Mouse (Mus musculus): ENCODE measurements at regions not wholly inside any gene's neighbourhood (a gene's known extent, or its start where the extent isn't known, plus 50 kb on each side); places are given as distances from the start of the nearest gene placed in this dataset.
A peak's percentile ranks its signal among the peaks of the same experiment; 100 is the strongest.

DNA sequence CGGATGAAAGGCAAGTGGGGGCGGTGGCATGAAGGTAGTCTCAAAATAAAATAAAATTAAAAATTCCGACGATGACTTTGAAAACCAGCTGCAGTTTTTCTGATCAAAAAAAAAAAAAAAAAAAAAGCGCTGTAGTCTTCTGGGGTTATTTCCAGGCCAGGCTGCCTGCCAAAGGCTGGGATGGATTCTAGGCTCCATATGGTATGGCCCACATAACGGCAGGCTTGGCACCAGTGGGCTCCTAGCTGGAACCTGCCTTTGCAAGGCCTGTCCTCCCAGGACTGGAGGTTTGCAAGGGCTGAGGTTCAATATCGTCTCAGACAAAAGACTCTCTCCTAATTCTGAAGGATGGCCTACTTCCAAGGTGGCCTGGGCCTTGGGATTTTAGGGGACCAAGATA, 280.6 kb upstream of the Tbx3 start:
- peak; percentile 59 to 62 for DNase-seq (ENCODE audit: low spot score in 2 of 2)

DNA sequence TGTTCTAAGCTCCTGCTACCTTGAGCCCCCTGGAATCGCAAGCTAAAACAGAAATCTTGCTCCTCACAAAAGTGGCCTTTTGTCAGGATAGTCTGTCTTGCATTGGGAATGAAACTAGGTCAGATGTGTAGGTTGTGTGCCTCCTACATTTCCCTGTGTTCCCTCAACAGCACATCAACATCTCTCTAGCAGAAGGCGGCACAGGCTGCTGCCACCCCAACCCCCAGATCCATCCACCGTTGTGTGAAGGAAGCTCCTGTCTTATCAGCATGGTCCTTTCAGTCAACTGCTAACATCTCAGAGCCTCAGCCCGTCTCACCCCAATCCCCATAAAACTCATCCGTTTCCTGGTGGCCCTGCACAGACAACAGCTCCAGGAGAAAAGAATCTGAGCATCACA, 272.0 kb upstream of the Tbx3 start:
- DNase-seq (ENCODE audit: low spot score in 2 of 2): peak in 1 of 2 experiments; percentile 6

DNA sequence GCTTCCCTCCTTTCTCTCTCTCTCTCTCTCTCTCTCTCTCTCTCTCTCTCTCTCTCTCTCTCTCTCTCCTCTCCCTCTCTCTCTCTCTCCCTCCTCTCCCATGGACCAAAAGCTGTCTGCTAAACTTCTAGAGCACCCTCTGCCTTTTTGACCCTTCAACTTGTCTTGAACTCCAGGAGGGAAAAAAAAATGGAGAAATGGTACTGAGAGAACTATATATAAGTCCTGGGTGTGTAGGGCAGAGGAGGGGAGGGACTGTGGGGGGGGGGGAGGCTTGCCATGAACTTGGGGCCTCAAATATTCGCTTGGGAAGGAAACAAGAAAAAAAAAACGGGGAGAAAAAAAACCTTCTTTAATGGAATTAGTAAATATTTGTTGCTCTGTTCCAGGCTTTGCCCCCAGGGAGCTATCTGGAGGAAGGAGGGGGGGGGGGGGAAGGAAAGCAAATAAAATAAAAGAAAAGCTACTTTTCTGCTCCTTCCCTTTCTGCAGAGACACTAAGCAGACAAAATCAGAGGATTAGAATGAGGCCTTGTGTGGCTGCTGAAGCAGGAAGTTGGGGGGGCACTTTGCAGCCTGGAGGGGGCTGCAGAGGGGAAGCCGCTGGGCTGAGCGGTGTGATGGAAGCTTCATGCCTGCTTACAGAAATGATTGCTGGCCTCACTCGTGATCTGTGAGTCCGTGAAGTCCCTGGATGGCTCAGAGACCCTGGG, 270.1 kb upstream of the Tbx3 start:
- no peak for DNase-seq (ENCODE audit: low spot score in 2 of 2)

DNA sequence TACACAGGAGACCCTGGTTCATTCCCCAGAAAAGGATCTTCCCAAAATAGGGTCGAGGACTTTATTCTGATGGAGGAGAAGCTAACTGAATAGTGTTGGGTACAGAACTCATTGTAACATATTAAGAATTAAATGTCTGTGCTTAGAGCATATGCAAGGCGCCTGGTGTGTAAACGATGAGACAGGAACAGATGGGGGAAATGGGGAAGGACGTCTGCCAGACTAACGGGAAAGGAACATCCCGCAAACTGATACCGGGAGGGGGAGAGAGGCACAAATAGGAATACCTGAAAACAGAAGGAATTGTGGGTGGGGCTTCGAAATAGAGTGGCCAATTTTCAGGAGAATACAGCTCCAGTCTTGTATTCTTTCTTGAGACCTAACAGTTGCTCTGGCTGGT, 268.6 kb upstream of the Tbx3 start:
- no peak for DNase-seq (ENCODE audit: low spot score in 2 of 2)

DNA sequence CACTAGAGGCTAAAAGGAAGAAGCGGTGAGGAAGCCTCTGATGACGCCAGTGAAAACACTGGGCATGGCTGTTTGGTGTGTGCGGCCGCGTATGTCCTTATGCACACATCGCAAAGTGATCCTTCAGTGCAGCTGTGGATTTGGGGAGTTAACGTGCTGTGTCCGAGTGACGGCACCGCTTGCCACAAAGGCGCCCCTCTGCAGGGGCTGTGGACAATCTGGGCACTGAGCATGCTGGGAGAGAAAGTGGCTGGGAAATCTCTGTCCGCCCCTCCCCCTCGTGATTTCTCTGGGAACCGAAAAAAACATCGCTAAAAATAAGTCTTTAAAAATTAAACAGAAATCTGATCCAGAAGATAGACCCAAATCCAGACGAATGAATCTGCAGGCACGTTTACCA, 267.8 kb upstream of the Tbx3 start:
- DNase-seq (ENCODE audit: low spot score in 2 of 2): peak in 1 of 2 experiments; percentile 8

DNA sequence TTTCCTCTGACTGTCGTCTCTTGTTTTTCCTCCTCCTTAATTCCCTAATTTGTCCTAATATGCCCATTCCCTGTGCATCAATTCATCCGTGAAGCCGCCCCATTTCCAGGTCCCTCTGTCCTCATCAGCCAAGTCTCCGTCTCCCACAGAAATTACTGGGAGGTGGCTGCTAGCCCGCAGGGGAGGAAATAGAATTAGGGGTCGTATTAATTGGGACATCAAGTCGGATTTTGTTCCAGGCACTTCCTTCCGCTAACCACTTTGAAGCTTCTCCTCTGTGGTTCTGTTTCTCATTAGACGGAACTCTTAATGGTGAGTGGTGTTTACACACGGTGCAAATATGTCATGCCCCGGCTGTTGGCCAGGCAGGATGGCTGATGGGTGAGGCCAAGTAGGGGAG, 259.5 kb upstream of the Tbx3 start:
- DNase-seq (ENCODE audit: low spot score in 2 of 2): no peak

DNA sequence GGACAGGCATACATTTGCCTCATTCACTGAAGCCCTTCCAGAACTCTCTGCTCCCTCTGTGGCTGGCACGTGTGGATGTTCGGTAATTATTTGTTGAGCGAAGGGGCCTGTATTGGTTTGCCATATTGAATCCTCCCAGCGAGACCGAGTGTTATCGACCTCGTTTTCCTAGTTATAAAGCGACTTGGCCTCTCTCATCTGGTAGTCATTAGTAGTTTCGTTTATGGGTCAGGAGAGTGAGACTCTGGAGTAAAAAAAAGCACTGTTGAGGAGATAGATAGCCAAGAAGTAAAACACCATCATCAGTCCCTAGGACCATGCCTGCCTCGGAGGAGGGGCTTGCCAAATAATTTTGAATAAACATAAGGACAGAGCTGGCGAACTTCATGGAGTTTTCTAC, 254.6 kb upstream of the Tbx3 start:
- DNase-seq (ENCODE audit: low spot score in 2 of 2): no peak

DNA sequence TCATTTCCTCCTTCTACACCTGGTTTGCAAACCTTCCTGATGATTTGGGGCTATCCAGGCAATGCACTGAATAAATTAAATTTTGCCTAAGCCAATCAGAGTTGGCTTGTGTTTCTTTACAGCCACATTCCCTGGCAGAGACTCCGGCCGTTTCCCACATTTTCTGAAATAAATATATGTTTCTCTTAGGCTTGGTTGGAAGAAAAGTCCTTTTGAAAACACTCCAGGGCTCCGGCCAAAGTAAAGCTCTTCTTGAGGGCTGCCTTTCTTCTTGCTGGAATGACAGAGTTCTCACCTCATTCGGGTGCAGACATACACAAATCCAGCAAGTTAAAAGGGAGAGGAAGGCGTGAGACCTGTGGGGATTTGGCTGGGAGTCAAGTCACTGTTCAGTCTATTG, 252.0 kb upstream of the Tbx3 start:
- no peak for DNase-seq (ENCODE audit: low spot score in 2 of 2)

DNA sequence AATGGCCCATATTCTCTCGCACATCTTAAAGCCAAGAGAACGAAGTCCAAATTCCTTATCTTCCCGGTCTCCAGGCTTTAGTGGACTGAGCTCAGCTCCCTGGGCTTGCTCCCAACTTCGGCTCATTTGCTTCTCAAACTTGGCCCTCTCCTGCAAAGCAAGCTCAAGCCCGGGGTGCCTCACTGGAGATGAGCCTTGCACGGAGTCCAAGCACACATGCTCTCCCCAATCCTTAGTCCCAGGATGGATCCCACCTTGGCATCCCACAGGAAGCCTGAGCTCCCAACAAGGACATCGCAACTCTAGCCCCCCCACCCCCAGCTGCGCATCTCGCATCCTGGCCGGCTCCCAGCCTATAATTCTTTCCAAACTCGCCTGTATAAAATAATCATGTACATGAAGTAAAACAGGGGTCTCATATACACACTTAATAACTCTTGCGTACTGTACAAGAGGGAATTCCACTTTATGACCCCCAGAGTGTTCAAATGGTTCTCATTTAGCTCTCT, 242.9 kb upstream of the Tbx3 start:
- no peak for DNase-seq (ENCODE audit: low spot score in 2 of 2)

DNA sequence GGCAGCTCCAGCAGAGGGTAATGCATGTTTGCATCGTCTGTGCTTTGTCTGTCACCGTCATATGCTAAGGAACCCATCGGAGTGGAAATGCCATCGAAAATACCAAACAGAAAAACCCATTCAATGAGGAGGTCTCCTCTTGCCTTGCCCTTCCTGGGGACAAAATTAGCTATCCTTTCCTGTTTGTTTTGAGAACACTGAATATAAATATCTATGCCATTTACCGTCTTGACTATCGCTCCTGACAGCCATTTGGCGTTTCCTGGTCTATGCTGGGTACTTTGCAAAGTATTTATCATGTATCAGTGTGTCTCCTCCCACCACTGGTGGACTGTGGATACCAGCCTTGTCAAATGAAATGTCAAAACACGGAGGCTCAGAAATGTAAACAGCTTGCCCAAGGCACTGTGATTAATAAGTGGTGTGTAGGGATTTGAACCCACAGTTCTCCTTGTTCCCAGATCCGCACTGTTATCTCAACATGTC, 239.2 kb upstream of the Tbx3 start:
- no peak for DNase-seq (ENCODE audit: low spot score in 2 of 2)

DNA sequence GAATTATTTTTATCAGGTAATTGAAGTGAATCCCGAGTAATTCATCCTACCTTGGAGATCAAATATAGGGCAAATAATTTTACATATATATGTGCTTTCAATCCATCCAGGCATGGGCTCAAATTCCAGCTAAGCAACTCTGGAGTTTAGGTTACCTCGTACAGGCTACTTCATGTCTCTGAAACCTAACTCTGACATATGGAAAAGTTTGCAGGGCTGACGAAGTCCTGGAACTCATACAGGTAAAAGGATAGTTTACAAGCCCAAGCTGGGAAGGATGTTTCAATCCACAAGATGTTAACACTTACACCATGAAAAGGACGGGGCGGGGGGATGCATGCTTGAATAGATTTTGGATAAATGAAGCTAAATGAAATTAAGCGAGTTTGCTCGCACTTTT, 235.9 kb upstream of the Tbx3 start:
- no peak for DNase-seq (ENCODE audit: low spot score in 2 of 2)

DNA sequence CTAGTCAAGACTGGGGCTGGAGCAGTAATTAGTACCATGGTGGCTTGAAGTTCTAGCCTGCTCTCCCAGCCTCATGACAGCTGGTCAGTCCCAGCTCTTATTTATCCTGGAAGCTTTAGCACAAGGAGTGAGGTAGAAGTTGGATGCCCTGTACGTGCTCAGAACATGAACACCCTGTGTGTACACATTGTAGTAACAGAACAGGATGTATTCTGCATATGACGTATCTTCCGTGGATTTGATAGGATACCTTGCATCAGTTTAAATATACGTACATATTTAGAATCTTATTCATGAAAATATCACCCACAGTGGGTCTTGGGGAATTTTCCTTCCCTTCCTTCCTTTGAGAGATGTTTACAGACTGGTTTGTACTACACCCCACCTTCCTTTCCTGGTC, 222.0 kb upstream of the Tbx3 start:
- DNase-seq (ENCODE audit: low spot score in 2 of 2): no peak

DNA sequence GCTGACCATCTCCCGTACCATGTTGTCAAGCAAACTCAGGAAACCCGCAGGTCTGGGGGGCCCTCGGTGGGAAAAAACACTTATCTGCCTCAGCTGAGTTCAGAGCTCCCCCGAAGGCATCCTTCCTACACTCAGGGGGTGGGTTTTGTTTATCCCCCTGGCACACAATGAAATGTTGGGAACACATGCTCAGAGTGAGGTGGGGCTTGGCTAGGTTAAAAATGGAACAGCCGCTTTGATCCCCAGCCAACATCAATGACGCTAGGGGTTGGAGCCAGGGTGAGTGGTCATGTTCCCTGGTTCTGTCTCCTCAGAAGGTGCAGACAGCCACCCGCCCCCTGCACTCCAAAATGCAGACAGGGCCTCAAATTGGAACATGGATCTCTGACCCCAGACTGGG, 221.3 kb upstream of the Tbx3 start:
- peak in 1 of 2 experiments; percentile 4 for DNase-seq (ENCODE audit: low spot score in 2 of 2)

DNA sequence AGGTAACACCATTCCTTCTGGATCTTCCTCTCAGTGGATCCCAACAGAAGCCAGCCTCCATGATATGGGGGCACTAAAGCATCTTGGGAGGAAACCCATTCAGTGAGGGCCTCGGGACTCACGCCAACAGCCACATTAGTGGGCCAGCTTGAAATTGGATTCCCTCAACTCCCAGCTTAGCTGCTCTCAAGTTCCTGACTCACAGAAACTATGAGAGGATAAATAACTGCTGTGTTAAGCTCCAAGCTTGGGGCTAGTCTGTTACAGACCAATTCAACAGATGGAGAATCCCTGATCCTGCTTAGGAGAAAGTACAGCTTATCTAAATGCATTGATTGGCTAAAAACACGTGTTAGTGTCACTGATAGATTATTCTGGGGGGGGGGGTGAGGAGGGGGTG, 210.7 kb upstream of the Tbx3 start:
- DNase-seq (ENCODE audit: low spot score in 2 of 2): no peak

DNA sequence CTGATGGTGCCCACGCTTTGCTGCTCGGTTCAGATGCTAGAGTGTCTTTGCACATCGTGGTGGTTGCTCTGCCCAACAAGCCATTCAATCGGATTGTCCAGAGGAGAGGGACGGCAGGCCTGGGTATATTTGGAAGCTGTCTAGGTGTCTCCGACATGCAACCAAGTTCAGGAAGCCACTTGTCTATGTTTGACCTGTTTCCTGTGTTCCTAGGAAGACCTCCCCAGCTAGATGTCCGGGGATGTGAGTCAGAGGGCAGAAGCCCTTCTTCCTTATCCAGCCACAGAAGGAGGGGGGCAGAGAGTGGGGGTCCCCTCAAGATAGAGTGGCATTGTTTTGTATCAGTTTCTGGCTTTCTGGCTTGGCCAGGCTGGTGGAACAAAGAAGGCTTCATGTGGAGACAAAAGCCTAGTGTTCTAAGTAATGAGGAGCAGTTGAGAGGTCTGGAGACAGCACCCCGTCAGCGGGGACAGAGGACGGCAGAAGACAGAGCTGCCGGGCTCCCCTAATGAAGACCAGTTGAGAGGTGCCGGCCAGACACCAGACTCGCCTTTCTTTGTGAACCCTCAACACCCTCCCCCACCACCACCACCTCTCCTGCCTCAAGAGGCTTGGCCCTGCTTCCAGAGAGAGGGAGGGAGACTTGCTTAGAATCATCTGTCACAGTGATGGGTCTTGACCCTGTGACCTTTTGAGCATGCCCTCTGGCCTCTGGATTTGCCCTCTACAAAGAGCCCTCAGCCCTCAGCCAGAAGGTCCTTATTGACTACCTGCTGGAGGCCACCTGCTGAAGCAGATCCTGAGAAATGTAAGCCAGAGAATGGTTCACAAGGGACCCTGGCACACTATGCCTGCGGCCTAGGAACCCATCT, 207.6 kb upstream of the Tbx3 start:
- no peak for DNase-seq (ENCODE audit: low spot score in 2 of 2)

DNA sequence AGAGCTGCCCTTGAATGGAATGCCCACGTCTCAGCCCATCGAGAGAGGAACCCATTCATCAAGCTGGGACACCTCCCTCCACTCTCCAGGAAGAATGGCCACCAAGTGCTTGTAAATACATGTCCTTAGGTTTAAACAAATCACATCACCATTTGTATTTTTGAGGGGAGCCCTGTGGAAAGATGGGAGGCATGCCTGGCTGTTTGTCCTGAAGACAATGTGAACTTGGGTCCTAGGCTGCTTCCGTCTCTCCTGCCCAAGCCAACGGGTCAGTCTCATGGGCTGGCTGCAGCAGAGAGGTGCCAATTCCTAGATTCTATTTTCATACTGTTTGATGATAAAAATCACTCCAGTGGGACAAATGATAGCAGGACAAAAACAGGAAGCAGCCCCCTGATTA, 205.9 kb upstream of the Tbx3 start:
- no peak for DNase-seq (ENCODE audit: low spot score in 2 of 2)

DNA sequence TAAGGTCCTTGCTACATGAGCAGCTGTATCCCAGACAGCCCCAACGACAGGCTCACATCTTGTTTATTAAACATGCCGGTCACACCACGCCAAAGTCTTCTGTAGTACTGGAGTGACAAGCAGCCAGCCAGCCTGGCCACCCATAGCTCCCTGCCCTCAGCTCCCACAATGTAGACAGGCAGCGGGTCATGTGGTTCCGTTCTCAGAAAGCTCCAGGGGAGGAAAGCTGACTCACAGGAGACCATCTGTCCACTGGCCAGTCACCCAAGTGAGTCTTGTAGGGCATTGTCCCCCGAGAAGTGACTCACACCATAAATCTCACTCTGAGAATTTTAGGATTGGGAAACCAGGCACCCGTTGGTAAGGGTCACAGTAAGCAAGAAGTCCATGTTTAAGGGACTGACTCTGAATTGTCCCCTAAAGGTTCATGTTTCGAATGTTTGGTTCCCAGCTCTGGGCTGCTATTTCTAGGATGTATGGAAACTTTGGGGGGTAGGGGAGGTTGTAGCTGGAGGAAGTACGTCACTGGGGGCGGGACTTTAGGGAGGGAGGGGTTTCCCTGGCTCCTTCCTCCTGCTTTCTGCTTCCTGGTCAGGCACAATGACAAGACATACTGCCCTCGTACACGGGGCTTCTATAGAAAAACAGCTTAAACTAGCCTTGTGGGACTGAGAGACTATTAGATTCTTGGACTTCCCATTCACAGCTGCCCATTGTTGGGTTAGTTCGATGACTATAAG, 203.0 kb upstream of the Tbx3 start:
- peak in 1 of 2 experiments; percentile 7 for DNase-seq (ENCODE audit: low spot score in 2 of 2)

DNA sequence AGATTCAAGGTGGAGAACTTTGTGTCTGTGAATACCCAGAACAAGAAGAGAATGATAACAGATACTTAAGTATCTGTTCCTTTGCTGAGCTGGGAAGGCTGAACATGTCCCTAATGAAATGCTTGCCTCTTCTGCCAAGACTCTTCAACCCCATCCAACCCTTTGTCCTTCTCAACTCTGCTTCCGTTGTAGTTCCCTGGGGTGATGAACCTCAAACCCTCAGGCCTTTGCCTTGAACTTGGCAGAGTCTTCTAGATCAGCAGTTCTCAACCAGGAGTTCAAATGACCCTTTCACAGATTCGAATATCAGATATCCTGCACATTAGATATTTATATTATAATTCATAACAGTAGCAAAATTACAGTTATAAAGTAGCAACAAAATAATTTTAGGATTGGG, 192.5 kb upstream of the Tbx3 start:
- no peak for DNase-seq (ENCODE audit: low spot score in 2 of 2)

DNA sequence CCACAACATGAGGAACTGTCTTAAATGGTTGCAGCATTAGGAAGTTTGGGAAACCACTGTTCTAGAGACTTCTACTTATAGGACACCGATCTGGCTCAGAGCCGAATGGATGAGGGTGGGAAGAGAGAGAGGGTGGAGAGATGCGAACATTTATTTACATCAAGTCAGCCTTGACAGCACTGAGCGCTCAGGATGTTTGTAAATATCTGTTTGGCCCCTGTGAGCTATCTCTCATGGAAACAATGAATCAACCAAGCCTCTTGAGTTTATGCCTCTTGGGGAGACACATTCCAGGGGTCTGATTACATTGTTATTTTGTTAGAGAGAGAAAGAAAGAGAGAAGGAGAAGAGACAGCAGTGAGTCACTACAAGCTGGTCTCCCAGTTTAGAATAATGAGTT, 192.1 kb upstream of the Tbx3 start:
- DNase-seq (ENCODE audit: low spot score in 2 of 2): peak; percentile 9 to 21

DNA sequence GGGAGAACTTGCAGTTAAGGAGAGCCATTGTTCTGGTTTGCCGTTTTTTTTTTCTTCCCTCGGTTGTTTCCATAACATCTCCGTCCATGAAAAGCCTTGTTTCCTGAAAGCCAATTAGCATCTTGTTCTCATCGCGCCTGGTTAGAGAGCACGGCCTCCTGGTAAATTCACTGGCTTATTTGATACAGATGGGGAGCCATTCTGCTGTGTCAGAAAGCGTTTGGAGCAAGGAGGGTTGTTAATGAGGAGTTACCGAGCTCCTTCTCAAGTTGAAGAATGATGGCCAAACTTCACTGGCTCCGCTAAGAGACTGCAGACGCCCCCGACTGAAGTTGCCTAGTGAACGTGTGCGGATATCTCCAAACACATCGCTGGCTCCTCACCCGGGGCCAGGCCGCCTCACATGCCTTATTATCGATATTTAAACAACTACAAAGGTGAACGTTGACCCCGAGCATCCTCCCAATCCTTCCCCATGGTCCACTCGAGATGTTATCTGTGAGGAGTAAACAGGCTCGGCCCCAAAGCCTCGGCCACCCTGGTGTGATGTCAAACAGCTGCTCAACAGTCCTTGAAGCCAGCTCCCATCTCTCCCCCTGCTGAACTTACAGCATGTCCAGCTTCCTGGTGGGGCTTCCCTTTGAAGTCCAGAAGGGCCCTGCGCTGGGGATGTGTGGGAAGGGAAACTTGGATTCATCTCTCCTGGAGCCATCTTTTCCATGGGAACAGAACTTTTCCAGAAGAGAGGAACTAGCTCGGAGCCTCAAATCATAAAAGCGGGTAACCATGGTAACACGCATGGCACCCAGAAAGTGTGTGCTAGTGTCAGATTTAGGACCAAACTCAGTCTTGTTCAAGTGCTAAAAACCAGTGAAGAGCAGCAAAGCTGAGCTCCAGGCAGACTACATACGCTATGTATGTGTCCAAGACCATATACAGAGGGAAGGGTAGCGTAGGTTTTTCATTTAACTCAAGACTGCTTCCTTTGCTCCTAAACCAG, 190.0 kb upstream of the Tbx3 start:
- peak; percentile 13 to 35 for DNase-seq (ENCODE audit: low spot score in 2 of 2)

DNA sequence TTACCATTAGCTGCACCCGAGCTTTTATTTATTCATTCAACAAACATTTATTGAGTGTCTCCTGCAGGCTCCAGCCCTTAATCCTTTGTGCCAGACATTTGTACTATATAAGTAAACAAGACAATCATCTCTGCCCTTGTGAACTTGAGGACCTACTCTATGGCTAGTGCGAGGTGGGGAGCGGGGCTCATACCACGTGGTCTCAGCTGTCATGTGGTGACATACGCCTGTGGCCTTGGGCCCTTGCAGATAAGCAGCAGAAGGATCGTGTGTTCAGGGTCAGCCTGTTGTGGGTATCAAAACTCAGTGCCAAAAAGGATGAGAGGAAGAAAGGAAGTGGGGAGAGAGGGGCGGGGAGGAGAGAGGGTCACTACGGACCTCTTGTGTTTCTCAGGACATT, 186.8 kb upstream of the Tbx3 start:
- DNase-seq (ENCODE audit: low spot score in 2 of 2): no peak
